Mouse (Mus musculus): Measurements from ENCODE around the gene Slc1a3. TPM values are rescaled to one million over a fixed set of nuclear protein-coding genes. Genes with fewer than 3 reads are reported as not detected.
"Not testable (repeated sequence)": the region's sequence is repeated elsewhere in the genome, so short reads cannot be mapped to it uniquely, and the experiment has no call there.

Gene Slc1a3
- polyA plus RNA-seq, 1 experiment, result 23.1 TPM

- H3K27ac ChIP-seq (ENCODE audit: control insufficient read depth, insufficient read depth, low read length), result no peak overlapping the region
- TF ChIP-seq POLR2A (IDR thresholded peaks at IDR 0.05; ENCODE audit: control insufficient read depth, extremely low read depth, insufficient read depth, low read length, poor library complexity) (no peak), CTCF (IDR thresholded peaks at IDR 0.05; ENCODE audit: borderline replicate concordance, control insufficient read depth, extremely low read depth, insufficient read depth, low read length, poor library complexity) (no peak)
- 94% methylated on average over 2 of the region's 2 CpGs for WGBS
- H3K36me3 ChIP-seq (ENCODE audit: control insufficient read depth, insufficient read depth, low read length), result no peaks in the 10 kb centered on the region
- no peak for DNase-seq
- H3K27me3 ChIP-seq (ENCODE audit: control insufficient read depth, insufficient read depth, low read length), result peaks cover 11% of the 10 kb centered on the region; the same call in 1 of the 2 replicates
- H3K4me3 ChIP-seq (ENCODE audit: control insufficient read depth, insufficient read depth, low read length), result no peak overlapping the region
- no peaks in the 10 kb centered on the region for H3K4me1 ChIP-seq (replicated peaks; ENCODE audit: control insufficient read depth, insufficient read depth, low read length)
Observed at GRCm38 (mm10) chr15:8712433-8712984, 1.9 kb upstream of the Slc1a3 start.

- Histone ChIP-seq H3K27ac (ENCODE audit: control insufficient read depth, insufficient read depth, low read length) (no peak overlapping the region), H3K27me3 (ENCODE audit: control insufficient read depth, insufficient read depth, low read length) (peaks cover 11% of the 10 kb centered on the region; the same call in 1 of the 2 replicates), H3K4me1 (replicated peaks; ENCODE audit: control insufficient read depth, insufficient read depth, low read length) (no peaks in the 10 kb centered on the region), H3K4me3 (ENCODE audit: control insufficient read depth, insufficient read depth, low read length) (no peak overlapping the region), H3K36me3 (ENCODE audit: control insufficient read depth, insufficient read depth, low read length) (no peaks in the 10 kb centered on the region)
- DNase-seq, result no peak
- 67% methylated on average over 9 of the region's 9 CpGs for WGBS
- TF ChIP-seq POLR2A (IDR thresholded peaks at IDR 0.05; ENCODE audit: control insufficient read depth, extremely low read depth, insufficient read depth, low read length, poor library complexity) (no peak), CTCF (IDR thresholded peaks at IDR 0.05; ENCODE audit: borderline replicate concordance, control insufficient read depth, extremely low read depth, insufficient read depth, low read length, poor library complexity) (no peak)
Observed at GRCm38 (mm10) chr15:8711630-8712310, 1.2 kb upstream of the Slc1a3 start.

- Histone ChIP-seq H3K36me3 (ENCODE audit: control insufficient read depth, insufficient read depth, low read length) (no peaks in the 10 kb centered on the region), H3K4me3 (ENCODE audit: control insufficient read depth, insufficient read depth, low read length) (no peak overlapping the region), H3K4me1 (replicated peaks; ENCODE audit: control insufficient read depth, insufficient read depth, low read length) (no peaks in the 10 kb centered on the region), H3K27me3 (ENCODE audit: control insufficient read depth, insufficient read depth, low read length) (peaks cover 11% of the 10 kb centered on the region; the same call in 1 of the 2 replicates), H3K27ac (ENCODE audit: control insufficient read depth, insufficient read depth, low read length) (no peak overlapping the region)
- 10% methylated on average over 11 of the region's 11 CpGs for WGBS
- DNase-seq, result no peak
- TF ChIP-seq POLR2A (IDR thresholded peaks at IDR 0.05; ENCODE audit: control insufficient read depth, extremely low read depth, insufficient read depth, low read length, poor library complexity) (no peak), CTCF (IDR thresholded peaks at IDR 0.05; ENCODE audit: borderline replicate concordance, control insufficient read depth, extremely low read depth, insufficient read depth, low read length, poor library complexity) (no peak)
Observed at GRCm38 (mm10) chr15:8709578-8709977, 986 bp downstream of the Slc1a3 start.

GRCm38 (mm10) chr15:8706613-8707012 lies 4.0 kb downstream of the Slc1a3 start:
- Histone ChIP-seq H3K4me1 (replicated peaks; ENCODE audit: control insufficient read depth, insufficient read depth, low read length) (no peaks in the 10 kb centered on the region), H3K27ac (ENCODE audit: control insufficient read depth, insufficient read depth, low read length) (no peak overlapping the region), H3K36me3 (ENCODE audit: control insufficient read depth, insufficient read depth, low read length) (no peaks in the 10 kb centered on the region), H3K27me3 (ENCODE audit: control insufficient read depth, insufficient read depth, low read length) (peaks cover 11% of the 10 kb centered on the region; the same call in 1 of the 2 replicates), H3K4me3 (ENCODE audit: control insufficient read depth, insufficient read depth, low read length) (no peak overlapping the region)
- DNase-seq, result no peak
- WGBS, result 85% methylated on average over 5 of the region's 5 CpGs
- no peak for TF ChIP-seq POLR2A (IDR thresholded peaks at IDR 0.05; ENCODE audit: control insufficient read depth, extremely low read depth, insufficient read depth, low read length, poor library complexity)
- TF ChIP-seq CTCF (IDR thresholded peaks at IDR 0.05; ENCODE audit: borderline replicate concordance, control insufficient read depth, extremely low read depth, insufficient read depth, low read length, poor library complexity), result no peak

GRCm38 (mm10) chr15:8706178-8706577 lies 4.4 kb downstream of the Slc1a3 start:
- no peak overlapping the region for H3K4me3 ChIP-seq (ENCODE audit: control insufficient read depth, insufficient read depth, low read length)
- no peaks in the 10 kb centered on the region for H3K4me1 ChIP-seq (replicated peaks; ENCODE audit: control insufficient read depth, insufficient read depth, low read length)
- no peak for TF ChIP-seq POLR2A (IDR thresholded peaks at IDR 0.05; ENCODE audit: control insufficient read depth, extremely low read depth, insufficient read depth, low read length, poor library complexity)
- no peak for TF ChIP-seq CTCF (IDR thresholded peaks at IDR 0.05; ENCODE audit: borderline replicate concordance, control insufficient read depth, extremely low read depth, insufficient read depth, low read length, poor library complexity)
- WGBS, result 91% methylated on average over 4 of the region's 4 CpGs
- H3K27me3 ChIP-seq (ENCODE audit: control insufficient read depth, insufficient read depth, low read length), result peaks cover 11% of the 10 kb centered on the region; the same call in 1 of the 2 replicates
- H3K27ac ChIP-seq (ENCODE audit: control insufficient read depth, insufficient read depth, low read length), result no peak overlapping the region
- no peak for DNase-seq
- no peaks in the 10 kb centered on the region for H3K36me3 ChIP-seq (ENCODE audit: control insufficient read depth, insufficient read depth, low read length)

- not testable (repeated sequence) for H3K36me3 ChIP-seq (ENCODE audit: control insufficient read depth, insufficient read depth, low read length); H3K27ac ChIP-seq (ENCODE audit: control insufficient read depth, insufficient read depth, low read length); H3K27me3 ChIP-seq (ENCODE audit: control insufficient read depth, insufficient read depth, low read length); DNase-seq; H3K4me1 ChIP-seq (replicated peaks; ENCODE audit: control insufficient read depth, insufficient read depth, low read length); H3K4me3 ChIP-seq (ENCODE audit: control insufficient read depth, insufficient read depth, low read length)
- WGBS, result 98% methylated on average over 1 of the region's 1 CpGs
Observed at GRCm38 (mm10) chr15:8705560-8705959, 5.0 kb downstream of the Slc1a3 start.
